Mouse (Mus musculus) activated CD4-positive, CD25-positive, alpha-beta regulatory T cell, adult 9 weeks (primary cell): Measurements from ENCODE around the gene Pygm. TPM values are rescaled to one million over a fixed set of nuclear protein-coding genes. Genes with fewer than 3 reads are reported as not detected.

Experiments
- polyA plus RNA-seq: library from polyadenylated mRNA; unstranded; fragments of 100-300 nt; shearing (Covaris generic); gene quantifications from one replicate; pipeline ENCODE4 v1.2.1, GENCODE M21; 2017

The Pygm gene
- polyA plus RNA-seq: 4.6 TPM

DNA sequence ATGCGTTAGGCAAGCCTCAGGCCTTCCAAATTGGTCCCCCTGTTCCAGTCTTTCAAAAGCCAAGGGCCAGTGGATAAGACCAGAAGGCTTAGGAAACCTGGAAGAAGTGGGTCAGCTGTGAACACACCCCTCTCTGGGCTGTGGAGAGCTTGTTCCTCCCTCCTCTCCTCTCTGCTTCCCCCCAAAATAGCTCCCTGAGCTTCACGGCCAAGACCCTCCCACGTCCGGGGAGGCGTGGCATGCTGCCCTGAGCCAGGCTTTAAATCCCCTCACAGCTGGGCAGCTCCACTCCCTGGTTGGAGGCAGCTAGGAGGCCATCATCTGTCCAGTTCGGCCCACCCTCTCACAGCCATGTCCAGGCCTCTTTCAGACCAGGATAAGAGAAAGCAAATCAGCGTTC is at the start of gene Pygm:
Gene Pygm (plus strand): TSS at position 272 of the 400 bp plus-strand sequence.

GRCm38 (mm10) chr19:6334673-6335457 is 49.3 kb upstream of the Pygm start, which contains the start of gene Men1:
Men1 (plus strand) TSS chr19:6334979.

GRCm38 (mm10) chr19:6340524-6341452 is 43.4 kb upstream of the Pygm start, which contains the start of gene Map4k2:
Map4k2 (plus strand) TSS chr19:6341135.

GRCm38 (mm10) chr19:6363411-6364240 is 20.6 kb upstream of the Pygm start, which contains the start of gene Sf1:
Sf1 (plus strand) TSS chr19:6363690.

GRCm38 (mm10) chr19:6399285-6400095 is 15.3 kb downstream of the Pygm start, which contains the start of gene Rasgrp2:
Rasgrp2 (plus strand) TSS chr19:6399340.

DNA sequence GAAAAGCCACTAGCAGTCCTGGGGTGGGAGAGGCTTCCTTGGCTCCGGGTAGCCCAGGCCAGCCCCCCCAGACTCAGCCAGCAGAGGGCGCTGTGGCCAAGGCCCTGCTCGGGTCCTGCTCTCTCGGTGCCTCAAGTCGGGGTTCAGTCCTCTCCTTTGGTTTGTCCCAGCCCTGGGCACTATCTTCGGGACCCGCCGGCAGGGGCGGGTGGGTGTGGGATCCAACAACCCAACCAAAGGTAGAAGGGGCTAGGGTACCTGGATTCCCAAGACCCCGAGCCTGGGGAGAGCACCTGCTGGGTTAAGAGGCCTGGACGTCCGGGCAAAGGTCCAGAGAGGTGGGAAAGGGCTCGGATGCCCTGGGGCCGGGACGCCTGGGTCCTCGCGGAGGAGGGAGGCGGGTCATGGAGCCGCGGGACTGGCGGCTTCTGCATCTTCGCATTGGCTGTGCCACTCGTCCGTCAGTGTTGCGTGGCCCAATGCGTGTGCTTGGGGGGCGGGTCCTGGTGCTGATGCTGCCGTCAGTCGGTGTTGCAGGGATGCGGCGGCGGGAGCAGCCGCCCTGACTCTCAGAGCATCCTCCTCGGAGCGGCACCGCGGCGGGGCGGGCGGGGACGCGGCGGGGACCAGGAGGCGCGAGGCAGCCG is 34.2 kb downstream of the Pygm start, which contains the start of gene Nrxn2:
Gene Nrxn2 (plus strand): TSS at position 499 of the 647 bp plus-strand sequence.

Other genes with a start within 250 kb of the Pygm start
- not detected for gene Batf2, start 243.4 kb upstream of the Pygm start, polyA plus RNA-seq
- gene Arl2, start 242.9 kb upstream of the Pygm start, polyA plus RNA-seq: 18.3 TPM
- not detected for gene Majin, start 200.0 kb upstream of the Pygm start, polyA plus RNA-seq
- gene Gpha2, start 158.0 kb upstream of the Pygm start, polyA plus RNA-seq: not detected
- gene Ppp2r5b, start 148.5 kb upstream of the Pygm start, polyA plus RNA-seq: 10.3 TPM
- 47.3 TPM for gene Atg2a, start 142.7 kb upstream of the Pygm start, polyA plus RNA-seq
- 26.2 TPM for gene Ehd1, start 107.7 kb upstream of the Pygm start, polyA plus RNA-seq
- gene Cdc42bpg, start 77.9 kb upstream of the Pygm start, polyA plus RNA-seq: 0.18 TPM
- 66.7 TPM for gene Men1, start 49.4 kb upstream of the Pygm start, polyA plus RNA-seq
- 114 TPM for gene Map4k2, start 43.3 kb upstream of the Pygm start, polyA plus RNA-seq
- gene Sf1, start 20.7 kb upstream of the Pygm start, polyA plus RNA-seq: 239 TPM
- 115 TPM for gene Rasgrp2, start 14.9 kb downstream of the Pygm start, polyA plus RNA-seq
- gene Nrxn2, start 34.3 kb downstream of the Pygm start, polyA plus RNA-seq: not detected
- not detected for gene Slc22a12, start 158.6 kb downstream of the Pygm start, polyA plus RNA-seq